Mouse (Mus musculus): Measurements from ENCODE around the gene Ap1m1.

- TF ChIP-seq POLR2A (IDR thresholded peaks at IDR 0.05; ENCODE audit: borderline replicate concordance, extremely low read depth, insufficient read depth, insufficient read length, poor library complexity, severe bottlenecking) (no peak), CTCF (IDR thresholded peaks at IDR 0.05; ENCODE audit: borderline replicate concordance, extremely low read depth, insufficient read depth, insufficient read length) (no peak)
Observed at GRCm38 (mm10) chr8:72281634-72282033, 41.8 kb downstream of the Ap1m1 start.

Measured in brain, embryonic 14.5 days (tissue).